Mouse (Mus musculus) gastrocnemius, adult 18-20 months (tissue): ENCODE results near the gene Sox12. TPM values are rescaled to one million over a fixed set of nuclear protein-coding genes. Genes with fewer than 3 reads are reported as not detected.
"Not testable (repeated sequence)": the region's sequence is repeated elsewhere in the genome, so short reads cannot be mapped to it uniquely, and the experiment has no call there.

Source experiments
- DNase-seq: peaks from one replicate; pipeline ENCODE4 v3.0.0; 2021; ENCODE audit warnings: low spot score
- total RNA-seq, 2 experiments: library from RNA; stranded (reverse); gene quantifications; 2 replicates each; pipeline ENCODE4 v1.2.3; 2021

Sox12 gene
- total RNA-seq, 2 experiments from 2014 or later = 0.34 to 0.57 TPM

GRCm38 (mm10) chr2:152359616-152360015, 38.2 kb downstream of the Sox12 start:
- no peak for DNase-seq

DNA sequence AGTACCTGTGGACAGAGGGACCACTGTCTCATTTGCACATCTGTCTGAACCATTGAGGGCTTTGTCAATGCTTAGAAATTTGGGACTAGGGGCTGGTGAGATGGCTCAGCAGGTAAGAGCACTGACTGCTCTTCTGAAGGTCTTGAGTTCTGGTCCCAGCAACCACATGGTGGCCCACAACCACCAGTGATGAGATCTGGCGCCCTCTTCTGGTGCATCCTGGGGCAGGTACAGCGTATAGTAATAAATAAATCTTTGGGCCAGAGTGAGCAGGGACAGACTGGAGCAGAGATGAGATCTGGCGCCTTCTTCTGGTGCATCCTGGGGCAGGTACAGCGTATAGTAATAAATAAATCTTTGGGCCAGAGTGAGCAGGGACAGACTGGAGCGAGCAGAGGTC, 38.9 kb downstream of the Sox12 start:
- not testable (repeated sequence) for DNase-seq

GRCm38 (mm10) chr2:152357254-152357653, 40.6 kb downstream of the Sox12 start:
- no peak for DNase-seq

DNA sequence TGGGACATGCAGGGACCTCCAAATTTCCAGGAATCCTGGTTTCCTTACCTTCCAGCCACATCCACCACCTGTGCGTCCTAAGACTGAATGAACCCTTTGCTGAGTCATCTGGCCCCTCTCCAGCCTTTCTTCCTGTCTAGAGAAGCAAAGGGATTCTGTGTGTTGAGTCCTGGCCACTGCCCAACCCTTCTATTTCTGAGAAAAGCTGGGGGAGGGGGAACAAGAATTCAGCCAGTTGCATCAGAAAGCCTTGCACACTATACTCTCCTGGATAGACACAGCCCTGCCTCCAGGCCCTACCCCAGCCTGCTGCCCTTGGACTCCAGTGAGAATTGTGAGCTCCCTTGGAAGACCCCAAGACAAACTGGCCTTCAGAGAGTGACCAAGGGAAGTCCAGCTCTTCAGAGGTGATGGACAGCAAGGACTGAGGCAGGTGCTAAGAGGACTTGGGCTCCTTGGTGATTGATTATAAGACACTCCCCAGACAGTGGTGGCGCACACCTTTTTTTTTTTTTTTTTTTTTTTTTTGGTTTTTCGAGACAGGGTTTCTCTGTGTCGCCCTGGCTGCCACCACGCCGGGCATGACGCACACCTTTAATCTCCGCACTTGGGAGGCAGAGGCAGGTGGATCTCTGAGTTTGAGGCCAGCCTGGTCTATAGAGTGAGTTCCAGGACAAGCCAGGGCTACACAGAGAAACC, 47.9 kb downstream of the Sox12 start:
- no peak for DNase-seq

DNA sequence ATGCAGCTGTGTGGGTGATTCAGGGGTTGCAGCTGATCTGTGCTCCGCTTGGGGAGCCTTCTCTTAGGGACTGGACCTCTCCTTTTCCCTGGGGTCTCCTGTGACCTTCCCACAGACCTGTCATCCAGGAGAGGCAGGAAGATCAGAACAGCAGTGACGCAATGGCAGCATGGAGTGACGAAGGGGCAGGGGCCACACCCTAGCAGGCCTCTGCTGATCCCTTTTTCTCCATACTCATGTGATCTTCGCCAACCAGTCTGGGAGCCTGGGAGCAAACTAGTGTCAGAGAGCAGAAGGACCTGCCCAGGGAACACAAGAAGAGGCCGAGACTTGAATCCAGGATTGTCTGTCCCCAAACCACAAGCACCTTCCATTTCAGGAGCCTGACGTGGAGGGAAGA, 48.7 kb downstream of the Sox12 start:
- DNase-seq = no peak

GRCm38 (mm10) chr2:152347722-152348121, 50.1 kb downstream of the Sox12 start:
- DNase-seq = no peak

DNA sequence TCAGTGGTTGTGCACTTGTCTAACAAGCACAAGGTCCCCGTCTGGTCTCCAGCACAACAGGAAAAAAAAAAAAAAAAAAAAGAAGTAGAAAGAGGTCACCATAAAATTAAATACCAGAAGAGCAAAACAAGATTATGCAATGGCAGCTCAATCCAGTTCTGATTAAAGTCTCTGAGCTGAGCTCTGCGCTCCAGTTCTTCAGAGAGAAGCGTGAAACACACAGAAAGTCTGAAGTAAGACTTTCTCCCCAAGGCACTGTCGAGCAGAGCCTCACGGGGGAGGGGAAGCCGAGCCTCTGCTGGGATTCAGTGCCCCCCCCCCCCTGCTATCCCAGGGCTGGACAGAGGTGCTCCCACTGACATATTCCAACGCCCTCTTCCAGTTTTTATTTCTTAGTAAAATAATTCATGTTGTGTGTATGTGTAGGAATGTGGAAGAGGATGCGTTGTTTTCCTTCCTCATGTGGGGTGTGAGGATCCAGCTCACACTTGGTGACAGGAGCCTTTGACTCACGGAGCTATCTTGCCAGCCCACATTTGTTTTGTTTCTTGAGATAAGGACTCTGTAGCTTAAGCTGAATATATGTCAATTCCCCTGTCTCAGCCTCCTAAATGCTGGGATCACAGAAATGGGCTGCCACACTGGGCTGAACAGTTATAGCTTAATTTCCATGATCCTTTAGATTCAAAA, 50.9 kb downstream of the Sox12 start:
- DNase-seq = no peak

DNA sequence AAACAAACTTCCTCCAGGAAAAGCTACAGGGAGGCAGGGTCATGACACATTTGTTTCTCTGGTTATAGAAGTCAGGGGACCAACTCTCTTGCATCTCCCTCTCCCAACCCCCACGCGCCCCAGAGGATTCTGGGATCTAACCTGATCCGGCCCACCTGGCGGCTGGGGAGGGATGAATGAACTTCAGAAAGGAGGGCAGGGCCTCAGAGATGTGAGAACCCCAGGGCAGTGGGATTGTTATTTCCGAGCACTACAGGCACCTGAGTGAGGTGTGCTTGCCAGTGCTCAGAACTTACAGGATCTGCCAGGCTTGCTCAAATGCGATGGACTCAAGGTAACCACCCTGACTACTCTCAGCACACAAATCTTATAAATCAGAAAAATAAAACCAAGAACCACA, 52.5 kb downstream of the Sox12 start:
- DNase-seq = no peak

- no peak for DNase-seq
Measured at GRCm38 (mm10) chr2:152344909-152345308, 53.0 kb downstream of the Sox12 start.

DNA sequence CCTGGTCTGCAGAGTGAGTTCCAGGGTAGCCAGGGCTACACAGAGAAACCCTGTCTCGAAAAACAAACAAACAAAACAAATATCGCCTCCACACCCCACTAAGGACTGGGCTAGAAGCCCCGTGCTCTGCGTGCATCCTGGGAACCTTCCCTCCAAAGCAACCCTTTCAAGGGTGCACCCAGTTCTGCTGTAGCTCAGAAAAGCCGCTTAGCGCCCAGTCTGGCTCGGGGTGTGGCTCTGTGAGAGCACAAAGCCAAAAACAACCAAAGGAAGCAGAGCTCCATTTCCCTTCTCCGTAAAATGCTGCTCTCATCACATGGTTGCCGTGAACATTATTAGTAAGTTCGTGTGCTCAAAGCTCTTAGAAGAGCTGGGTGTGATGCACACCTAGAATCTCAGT, 53.5 kb downstream of the Sox12 start:
- no peak for DNase-seq

Other genes starting within 250 kb of the Sox12 start
- gene Csnk2a1, start 171.2 kb downstream of the Sox12 start, total RNA-seq = 100 to 1,000 TPM in 1 of 2 experiments, 10 to 100 TPM in 1; 83.9 to 100 TPM
- gene Tbc1d20, start 104.2 kb downstream of the Sox12 start, total RNA-seq = 10 to 100 TPM; 18.6 to 25.1 TPM
- gene Rbck1, start 65.4 kb downstream of the Sox12 start, total RNA-seq = 10 to 100 TPM; 24.6 to 26.6 TPM
- 1 to 10 TPM in 1 of 2 experiments, under 1 TPM in 1; 0.55 to 1.5 TPM for gene Trib3, start 54.0 kb downstream of the Sox12 start, total RNA-seq
- gene Nrsn2, start 21.4 kb downstream of the Sox12 start, total RNA-seq = not detected
- gene Zcchc3, start 17.0 kb upstream of the Sox12 start, total RNA-seq = under 1 TPM; 0.62 to 0.76 TPM
- not detected for gene 6820408C15Rik, start 17.5 kb upstream of the Sox12 start, total RNA-seq
- gene Defb23, start 66.6 kb upstream of the Sox12 start, total RNA-seq = not detected
- not detected for gene Defb20, start 79.0 kb upstream of the Sox12 start, total RNA-seq
- not detected for gene Defb22, start 92.1 kb upstream of the Sox12 start, total RNA-seq
- not detected for gene Defb26, start 113.6 kb upstream of the Sox12 start, total RNA-seq
- not detected for gene Defb28, start 120.2 kb upstream of the Sox12 start, total RNA-seq
- not detected for gene Defb29, start 142.0 kb upstream of the Sox12 start, total RNA-seq
- not detected for gene Gm17416, start 171.3 kb upstream of the Sox12 start, total RNA-seq
- not detected for gene Defb21, start 174.7 kb upstream of the Sox12 start, total RNA-seq
- gene Defb19, start 182.2 kb upstream of the Sox12 start, total RNA-seq = not detected
- not detected for gene Defb45, start 201.3 kb upstream of the Sox12 start, total RNA-seq
- gene Defb36, start 206.3 kb upstream of the Sox12 start, total RNA-seq = not detected
- gene Defb25, start 225.0 kb upstream of the Sox12 start, total RNA-seq = not detected
- 1 to 10 TPM; 1.6 to 3.3 TPM for gene Rem1, start 228.9 kb upstream of the Sox12 start, total RNA-seq